Mouse (Mus musculus): ENCODE data around the gene Shcbp1.
A peak's percentile ranks its signal among the peaks of the same experiment; 100 is the strongest.
"Not testable (repeated sequence)": the region's sequence is repeated elsewhere in the genome, so short reads cannot be mapped to it uniquely, and the experiment has no call there.

Gene Shcbp1

GRCm38 (mm10) chr8:4779254-4780055 is at the start of gene Shcbp1:
Gene Shcbp1, minus strand, starts transcription at chr8:4779567.
- DNase-seq: peak; percentile 90

- DNase-seq: no peak
Observed at GRCm38 (mm10) chr8:4808831-4809230, 29.5 kb upstream of the Shcbp1 start.

GRCm38 (mm10) chr8:4800524-4801122 is 21.3 kb upstream of the Shcbp1 start:
- DNase-seq: peak; percentile 36

GRCm38 (mm10) chr8:4778266-4778665 is 1.1 kb downstream of the Shcbp1 start:
- DNase-seq: peak; percentile 12

GRCm38 (mm10) chr8:4764751-4765150 is 14.6 kb downstream of the Shcbp1 start:
- DNase-seq: no peak

- no peak for DNase-seq
Observed at GRCm38 (mm10) chr8:4753048-4753447, 26.3 kb downstream of the Shcbp1 start.

GRCm38 (mm10) chr8:4730942-4731341 is 48.4 kb downstream of the Shcbp1 start:
- peak; percentile 5 for DNase-seq

- no peak for DNase-seq
Observed at GRCm38 (mm10) chr8:4715546-4715945, 63.8 kb downstream of the Shcbp1 start.

GRCm38 (mm10) chr8:4708346-4708745 is 71.0 kb downstream of the Shcbp1 start:
- not testable (repeated sequence) for DNase-seq

GRCm38 (mm10) chr8:4707916-4708315 is 71.5 kb downstream of the Shcbp1 start:
- DNase-seq: not testable (repeated sequence)

- no peak for DNase-seq
Observed at GRCm38 (mm10) chr8:4691634-4692033, 87.7 kb downstream of the Shcbp1 start.
